Mouse (Mus musculus) brain, adult 2 months (tissue): ENCODE data around the gene Gimap7.

Experiments used
- DNase-seq: peaks from one replicate; pipeline ENCODE4 v3.0.0; 2011; ENCODE audit warnings: low read depth, low spot score

Gene Gimap7

GRCm38 (mm10) chr6:48692962-48693361 is 25.5 kb upstream of the Gimap7 start:
- no peak for DNase-seq

GRCm38 (mm10) chr6:48696830-48697554 is 21.4 kb upstream of the Gimap7 start:
- no peak for DNase-seq

GRCm38 (mm10) chr6:48697555-48697930 is 20.9 kb upstream of the Gimap7 start:
- DNase-seq, result no peak

- no peak for DNase-seq
Observed at GRCm38 (mm10) chr6:48698066-48698856, 20.2 kb upstream of the Gimap7 start.

- DNase-seq, result no peak
Observed at GRCm38 (mm10) chr6:48698888-48699287, 19.5 kb upstream of the Gimap7 start.

- DNase-seq, result no peak
Observed at GRCm38 (mm10) chr6:48700251-48701075, 18.0 kb upstream of the Gimap7 start.

- no peak for DNase-seq
Observed at GRCm38 (mm10) chr6:48702146-48702545, 16.3 kb upstream of the Gimap7 start.

- DNase-seq, result no peak
Observed at GRCm38 (mm10) chr6:48702601-48703000, 15.8 kb upstream of the Gimap7 start.

- DNase-seq, result no peak
Observed at GRCm38 (mm10) chr6:48704146-48704545, 14.3 kb upstream of the Gimap7 start.

GRCm38 (mm10) chr6:48706130-48706529 is 12.3 kb upstream of the Gimap7 start:
- no peak for DNase-seq

- DNase-seq, result no peak
Observed at GRCm38 (mm10) chr6:48720326-48720725, 1.9 kb downstream of the Gimap7 start.

- DNase-seq, result no peak
Observed at GRCm38 (mm10) chr6:48723468-48723867, 5.0 kb downstream of the Gimap7 start.

GRCm38 (mm10) chr6:48725476-48725875 is 7.1 kb downstream of the Gimap7 start:
- DNase-seq, result peak; percentile 62

GRCm38 (mm10) chr6:48727761-48728160 is 9.3 kb downstream of the Gimap7 start:
- DNase-seq, result no peak

GRCm38 (mm10) chr6:48732864-48733304 is 14.5 kb downstream of the Gimap7 start:
- no peak for DNase-seq

- no peak for DNase-seq
Observed at GRCm38 (mm10) chr6:48733660-48734059, 15.2 kb downstream of the Gimap7 start.

GRCm38 (mm10) chr6:48737053-48737452 is 18.6 kb downstream of the Gimap7 start:
- DNase-seq, result no peak

- no peak for DNase-seq
Observed at GRCm38 (mm10) chr6:48737688-48738087, 19.3 kb downstream of the Gimap7 start.

- no peak for DNase-seq
Observed at GRCm38 (mm10) chr6:48738961-48739779, 20.7 kb downstream of the Gimap7 start, which contains the start of gene Gimap1. Gimap1 (plus strand) TSS chr6:48739054.

GRCm38 (mm10) chr6:48739780-48740055 is 21.3 kb downstream of the Gimap7 start:
- DNase-seq, result no peak

- DNase-seq, result no peak
Observed at GRCm38 (mm10) chr6:48740501-48741169, 22.2 kb downstream of the Gimap7 start.
